Mouse (Mus musculus) spleen, adult 2 months (tissue): ENCODE data around the gene 5031439G07Rik.

ENCODE experiments used
- CTCF ChIP-seq: fragments of 200-500 bp; IDR thresholded peaks from 2 replicates; pipeline ENCODE4 v1.5.1; 2011; ENCODE audit warnings: mild to moderate bottlenecking, inconsistent platforms; ENCODE audit not compliant: insufficient read depth, insufficient read length, insufficient replicate concordance; ENCODE audit errors: extremely low read depth
- POLR2A ChIP-seq: fragments of 200-500 bp; IDR thresholded peaks from 2 replicates; pipeline ENCODE4 v1.6.1; 2011; ENCODE audit warnings: low read depth, low read length, inconsistent platforms

- TF ChIP-seq CTCF: no peak
- TF ChIP-seq POLR2A: no peak
Observed at GRCm38 (mm10) chr15:84959891-84960290, 28.5 kb downstream of the 5031439G07Rik start.
